Mouse (Mus musculus) kidney, adult 8-10 months (tissue): Measurements from ENCODE around the gene Hcfc1r1.

ENCODE experiments used
- DNase-seq, 2 experiments: peaks; one replicate each; pipeline ENCODE4 v3.0.0; 2022

Gene Hcfc1r1

DNA sequence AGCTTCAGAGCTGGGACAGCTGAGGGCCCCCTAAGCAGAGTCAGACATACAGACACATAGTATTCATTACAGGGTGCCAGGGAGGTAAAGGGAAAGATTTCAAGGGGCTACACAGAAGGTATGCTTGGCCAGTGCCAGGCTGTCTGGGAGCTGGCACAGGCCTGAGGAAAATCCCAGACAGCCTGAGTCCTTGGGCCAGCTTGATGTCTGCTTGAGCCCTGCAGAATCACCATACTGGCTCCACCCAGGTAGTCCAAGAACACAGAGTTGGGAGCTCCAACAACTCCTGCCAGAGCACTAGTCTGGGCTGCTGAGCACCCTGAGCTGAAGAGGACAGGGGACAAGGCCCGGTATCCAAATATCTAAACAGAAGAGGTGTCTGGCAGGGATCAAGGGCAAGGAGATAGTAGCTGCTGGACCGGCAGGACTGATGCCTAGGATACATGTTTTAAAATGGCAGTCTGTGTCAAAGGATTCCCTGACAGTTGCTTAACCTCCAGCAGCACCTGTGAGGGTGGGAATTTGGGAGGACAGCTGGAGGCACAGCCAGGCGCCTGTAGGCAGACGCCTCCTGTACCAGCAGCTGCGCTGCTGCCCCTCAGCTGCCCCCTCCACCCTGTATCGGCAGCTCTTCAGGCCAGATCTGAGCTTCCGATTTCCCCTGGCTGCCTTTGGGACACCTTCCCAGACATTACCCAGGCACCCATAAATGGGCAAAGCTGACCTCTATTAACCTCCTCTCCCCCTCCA lies 49.2 kb downstream of the Hcfc1r1 start, which contains the start of gene 1520401A03Rik:
TSS of gene 1520401A03Rik (minus strand) at position 408 of the 750 bp plus-strand sequence.
- no peak for DNase-seq
